Mouse (Mus musculus): Measurements from ENCODE around the gene Cnot10. TPM values are rescaled to one million over a fixed set of nuclear protein-coding genes. Genes with fewer than 3 reads are reported as not detected.

The Cnot10 gene
- 10 to 100 TPM; 42.6 to 48.7 (median 45.0) TPM for total RNA-seq (2022)

- peak; percentile 94 to 95 for DNase-seq (ENCODE audit: low spot score in 2 of 2)
Measured at GRCm38 (mm10) chr9:114639839-114640646, at the start of gene Cnot10. Gene Cnot10, minus strand, starts transcription at chr9:114640184.

GRCm38 (mm10) chr9:114688953-114689407 is 49.0 kb upstream of the Cnot10 start:
- no peak for DNase-seq (ENCODE audit: low spot score in 2 of 2)

GRCm38 (mm10) chr9:114688252-114688952 is 48.4 kb upstream of the Cnot10 start, which contains the start of gene Dync1li1:
Gene Dync1li1, plus strand, starts transcription at chr9:114688790.
- DNase-seq (ENCODE audit: low spot score in 2 of 2) = peak; percentile 96 to 97

GRCm38 (mm10) chr9:114687639-114688038 is 47.7 kb upstream of the Cnot10 start:
- no peak for DNase-seq (ENCODE audit: low spot score in 2 of 2)

GRCm38 (mm10) chr9:114686245-114686644 is 46.3 kb upstream of the Cnot10 start:
- DNase-seq (ENCODE audit: low spot score in 2 of 2) = no peak

GRCm38 (mm10) chr9:114682193-114682592 is 42.2 kb upstream of the Cnot10 start:
- no peak for DNase-seq (ENCODE audit: low spot score in 2 of 2)

- DNase-seq (ENCODE audit: low spot score in 2 of 2) = no peak
Measured at GRCm38 (mm10) chr9:114680531-114680930, 40.5 kb upstream of the Cnot10 start.

- DNase-seq (ENCODE audit: low spot score in 2 of 2) = no peak
Measured at GRCm38 (mm10) chr9:114679944-114680343, 40.0 kb upstream of the Cnot10 start.

- DNase-seq (ENCODE audit: low spot score in 2 of 2) = no peak
Measured at GRCm38 (mm10) chr9:114678576-114678975, 38.6 kb upstream of the Cnot10 start.

GRCm38 (mm10) chr9:114673626-114674025 is 33.6 kb upstream of the Cnot10 start:
- no peak for DNase-seq (ENCODE audit: low spot score in 2 of 2)

- peak; percentile 33 to 54 for DNase-seq (ENCODE audit: low spot score in 2 of 2)
Measured at GRCm38 (mm10) chr9:114672703-114673561, 32.9 kb upstream of the Cnot10 start.

- DNase-seq (ENCODE audit: low spot score in 2 of 2) = no peak
Measured at GRCm38 (mm10) chr9:114671946-114672345, 32.0 kb upstream of the Cnot10 start.

- no peak for DNase-seq (ENCODE audit: low spot score in 2 of 2)
Measured at GRCm38 (mm10) chr9:114669011-114669410, 29.0 kb upstream of the Cnot10 start.

GRCm38 (mm10) chr9:114668047-114668446 is 28.1 kb upstream of the Cnot10 start:
- DNase-seq (ENCODE audit: low spot score in 2 of 2) = no peak

GRCm38 (mm10) chr9:114666858-114667257 is 26.9 kb upstream of the Cnot10 start:
- DNase-seq (ENCODE audit: low spot score in 2 of 2) = no peak

GRCm38 (mm10) chr9:114663782-114664181 is 23.8 kb upstream of the Cnot10 start:
- DNase-seq (ENCODE audit: low spot score in 2 of 2) = no peak

- DNase-seq (ENCODE audit: low spot score in 2 of 2) = no peak
Measured at GRCm38 (mm10) chr9:114661991-114662390, 22.0 kb upstream of the Cnot10 start.

- no peak for DNase-seq (ENCODE audit: low spot score in 2 of 2)
Measured at GRCm38 (mm10) chr9:114660983-114661382, 21.0 kb upstream of the Cnot10 start.

GRCm38 (mm10) chr9:114660506-114660905 is 20.5 kb upstream of the Cnot10 start:
- DNase-seq (ENCODE audit: low spot score in 2 of 2) = no peak

GRCm38 (mm10) chr9:114656701-114657100 is 16.7 kb upstream of the Cnot10 start:
- DNase-seq (ENCODE audit: low spot score in 2 of 2) = no peak

- DNase-seq (ENCODE audit: low spot score in 2 of 2) = no peak
Measured at GRCm38 (mm10) chr9:114655356-114655755, 15.4 kb upstream of the Cnot10 start.
